Mouse (Mus musculus) kidney, adult 2 months (tissue): ENCODE results near the gene Gnpat. TPM values are rescaled to one million over a fixed set of nuclear protein-coding genes. Genes with fewer than 3 reads are reported as not detected.

ENCODE experiments used
- DNase-seq: peaks from one replicate; pipeline ENCODE4 v3.0.0; 2021
- H3K27ac ChIP-seq: fragments of 200-500 bp; 2 replicates; pipeline ENCODE4 v1.5.1; 2012; ENCODE audit warnings: low read depth, low read length, control low read depth, inconsistent platforms; ENCODE audit not compliant: insufficient read depth
- H3K27me3 ChIP-seq: fragments of 200-500 bp; replicated peaks from 2 replicates; pipeline ENCODE4 v1.6.1; 2012; ENCODE audit warnings: mild to moderate bottlenecking, moderate library complexity, low read length, inconsistent platforms; ENCODE audit not compliant: control insufficient read depth, insufficient read depth
- H3K36me3 ChIP-seq: fragments of 200-500 bp; 2 replicates; pipeline ENCODE4 v1.6.1; 2012; ENCODE audit warnings: mild to moderate bottlenecking, moderate library complexity, low read length, inconsistent platforms; ENCODE audit not compliant: control insufficient read depth, insufficient read depth
- H3K4me1 ChIP-seq: fragments of 200-500 bp; 2 replicates; pipeline ENCODE4 v1.6.1; 2011; ENCODE audit warnings: low read length; ENCODE audit not compliant: control insufficient read depth, insufficient read depth
- H3K4me3 ChIP-seq: fragments of 200-500 bp; 2 replicates; pipeline ENCODE4 v1.5.1; 2011; ENCODE audit warnings: mild to moderate bottlenecking, low read depth, low read length, control low read depth; ENCODE audit not compliant: insufficient read depth
- CTCF ChIP-seq: fragments of 200-500 bp; conservative IDR thresholded peaks from 2 replicates; pipeline ENCODE4 v1.5.1; 2011; ENCODE audit warnings: low read depth, mild to moderate bottlenecking, control low read depth, low read length, moderate library complexity, mixed read lengths; ENCODE audit not compliant: insufficient read depth, insufficient read length
- POLR2A ChIP-seq: fragments of 200-500 bp; IDR thresholded peaks from one replicate; pipeline ENCODE4 v1.6.1; 2011; ENCODE audit warnings: low read depth, low read length, control low read depth
- WGBS: fragments of 180-500 bp; shearing (Covaris S2); methylation state at CpG from one replicate; pipeline ENCODE4 v1.1.7; 2018; 5-methylcytosine and 5-hydroxymethylcytosine counted together
- polyA plus RNA-seq: library from polyadenylated mRNA; depleted of rRNA; stranded (reverse); fragments of >200 nt; gene quantifications from 2 replicates; pipeline ENCODE4 v1.2.3, GENCODE M21; 2012

Gene Gnpat
- polyA plus RNA-seq, 1 experiment: 72.9 TPM

DNA sequence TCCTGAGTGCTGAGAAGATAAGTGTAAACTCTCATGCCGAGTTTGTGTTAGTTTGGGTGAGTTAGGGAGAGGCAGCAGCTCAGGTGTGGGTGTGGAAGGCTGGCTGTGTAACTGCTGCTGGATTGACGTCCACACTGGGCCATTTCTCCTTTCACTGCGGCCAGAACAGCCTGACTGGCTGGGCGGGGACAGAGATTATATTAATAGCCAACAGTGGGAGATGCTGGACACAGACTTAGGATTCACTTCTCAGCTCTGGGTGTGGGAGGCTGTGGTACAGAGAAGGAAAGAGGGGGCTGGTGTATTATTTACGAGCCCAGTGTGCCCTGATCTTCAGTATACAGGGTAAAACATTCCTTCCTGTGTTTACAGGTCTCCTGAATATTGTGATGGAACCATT, 15.3 kb downstream of the Gnpat start:
- no peak overlapping the region for H3K4me3 ChIP-seq
- no peaks in the 10 kb centered on the region for H3K4me1 ChIP-seq
- no peak overlapping the region for H3K27ac ChIP-seq
- peaks cover 4% of the 10 kb centered on the region for H3K36me3 ChIP-seq
- WGBS: 79% methylated on average over 5 of the region's 5 CpGs
- no peaks in the 10 kb centered on the region for H3K27me3 ChIP-seq
- TF ChIP-seq POLR2A (no peak), CTCF (no peak)
- no peak for DNase-seq

GRCm38 (mm10) chr8:124878946-124879526, 16.2 kb downstream of the Gnpat start:
- TF ChIP-seq CTCF (no peak), POLR2A (no peak)

DNA sequence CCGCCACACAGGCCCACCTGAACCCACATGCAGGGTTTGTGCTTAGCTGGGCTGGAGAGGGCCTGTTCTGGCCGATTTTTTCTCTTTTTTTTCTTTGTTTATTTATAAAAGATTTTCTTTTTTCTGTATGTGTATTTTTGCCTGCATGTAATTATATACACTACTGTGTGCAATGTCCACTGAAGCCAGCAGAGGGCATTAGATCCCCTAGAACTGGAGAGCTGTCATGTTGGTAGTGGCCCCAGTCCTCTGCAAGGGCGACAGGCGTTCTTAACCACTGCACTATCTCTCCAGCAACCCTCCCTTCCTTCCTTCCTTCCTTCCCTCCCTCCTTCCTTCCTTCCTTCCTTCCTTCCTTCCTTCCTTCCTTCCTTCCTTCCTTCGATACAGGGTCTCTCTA, 25.6 kb downstream of the Gnpat start:
- H3K4me3 ChIP-seq: no peak overlapping the region
- no peaks in the 10 kb centered on the region for H3K27me3 ChIP-seq
- H3K27ac ChIP-seq: no peak overlapping the region
- 94% methylated on average over 5 of the region's 5 CpGs for whole genome bisulfite sequencing
- no peaks in the 10 kb centered on the region for H3K4me1 ChIP-seq
- peaks cover 2% of the 10 kb centered on the region for H3K36me3 ChIP-seq
- no peak for TF ChIP-seq CTCF
- no peak for DNase-seq

More at GRCm38 (mm10) chr8:124878946-124879526, 16.2 kb downstream of the Gnpat start:
- 81% methylated on average over 10 of the region's 10 CpGs for WGBS
- DNase-seq: no peak
- Histone ChIP-seq H3K4me1 (no peaks in the 10 kb centered on the region), H3K36me3 (peaks cover 7% of the 10 kb centered on the region), H3K4me3 (no peak overlapping the region), H3K27ac (no peak overlapping the region), H3K27me3 (no peaks in the 10 kb centered on the region)

DNA sequence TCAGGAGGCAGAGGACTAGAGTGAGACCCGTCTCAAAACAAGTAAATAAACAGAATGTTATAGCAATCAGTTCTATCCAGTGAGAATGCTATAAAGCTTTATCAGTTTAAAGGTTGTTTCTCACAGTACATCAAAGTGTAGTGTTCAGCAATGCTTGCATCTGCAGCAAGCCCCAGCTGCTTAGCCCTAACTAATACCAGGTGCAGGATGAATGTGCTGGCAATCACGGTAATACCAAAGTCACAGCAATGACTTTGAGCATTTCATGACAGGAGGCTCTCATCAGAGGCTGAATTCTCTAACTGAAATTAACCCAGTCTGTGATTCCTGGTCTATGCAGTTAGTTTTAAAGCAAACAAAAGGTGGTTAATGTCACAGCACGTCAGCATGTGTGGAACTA, 29.8 kb downstream of the Gnpat start:
- Histone ChIP-seq H3K27ac (no peak overlapping the region), H3K4me1 (peaks cover 9% of the 10 kb centered on the region), H3K4me3 (no peak overlapping the region), H3K36me3 (no peaks in the 10 kb centered on the region), H3K27me3 (no peaks in the 10 kb centered on the region)
- TF ChIP-seq POLR2A: no peak
- TF ChIP-seq CTCF: no peak
- no peak for DNase-seq
- 77% methylated on average over 3 of the region's 3 CpGs for WGBS

- Histone ChIP-seq H3K27me3 (no peaks in the 10 kb centered on the region), H3K36me3 (no peaks in the 10 kb centered on the region), H3K4me3 (peak overlapping the region; percentile 88), H3K27ac (peak overlapping the region; percentile 8), H3K4me1 (peaks cover 15% of the 10 kb centered on the region)
- TF ChIP-seq CTCF: no peak
- TF ChIP-seq POLR2A: peak; percentile 24
- WGBS: 59% methylated on average over 26 of the region's 26 CpGs
- DNase-seq: no peak
Observed at GRCm38 (mm10) chr8:124896010-124896631, 33.3 kb downstream of the Gnpat start.

DNA sequence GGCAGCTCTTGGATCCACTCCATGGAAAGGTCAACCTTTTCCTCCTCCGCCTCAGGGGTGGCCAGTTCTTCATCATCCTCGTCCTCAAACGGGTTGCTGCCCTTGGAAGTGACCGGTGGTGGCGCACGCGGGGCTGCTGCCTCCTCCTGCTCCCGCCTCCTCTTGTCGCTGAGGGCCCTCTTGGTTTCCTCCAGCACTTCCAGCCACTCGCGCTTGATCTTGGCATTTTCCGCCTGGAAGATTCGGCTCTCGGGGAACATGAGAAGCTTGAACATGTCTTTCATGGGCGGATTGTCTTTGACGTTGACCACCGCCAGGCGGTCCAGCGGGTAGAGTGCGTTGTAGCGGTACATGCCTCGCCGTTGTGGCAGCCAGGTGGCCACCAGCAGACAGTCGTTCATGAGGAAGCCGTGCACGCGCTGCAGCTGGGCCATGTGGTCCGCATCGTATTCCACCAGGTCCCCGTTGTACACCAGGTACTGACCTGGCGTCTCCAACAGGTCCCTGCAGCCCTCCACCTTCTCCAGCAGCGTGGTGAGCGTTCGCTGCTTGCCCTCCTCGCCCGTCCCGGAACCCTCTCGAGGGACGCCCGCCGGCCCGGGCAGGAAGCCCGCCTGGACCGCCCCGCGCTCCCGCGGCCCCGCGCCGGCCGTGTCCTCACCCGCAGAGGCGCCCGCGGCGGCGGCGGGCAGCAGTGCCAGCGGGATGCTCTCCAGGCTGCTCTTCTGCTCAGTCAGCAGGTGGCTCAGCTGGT, 34.0 kb downstream of the Gnpat start:
- Histone ChIP-seq H3K4me3 (peak overlapping the region; percentile 88), H3K36me3 (0 out of 2 replicates have a peak, but pooled peaks cover 2% of the 10 kb centered on the region), H3K27ac (peak overlapping the region; percentile 72), H3K4me1 (peaks cover 15% of the 10 kb centered on the region), H3K27me3 (no peaks in the 10 kb centered on the region)
- under 1% methylated on average over 60 of the region's 60 CpGs for WGBS
- no peak for TF ChIP-seq POLR2A
- TF ChIP-seq CTCF: peak; percentile 70
- DNase-seq: peak; percentile 87
